Mouse (Mus musculus) retina, postnatal 1 day (tissue): ENCODE measurements around the gene Tespa1.
"Not testable (repeated sequence)": the region's sequence is repeated elsewhere in the genome, so short reads cannot be mapped to it uniquely, and the experiment has no call there.

Experiments
- DNase-seq: peaks from one replicate; pipeline ENCODE4 v3.0.0-alpha.2; 2012

Tespa1 gene

GRCm38 (mm10) chr10:130322637-130323036 is at the start of gene Tespa1:
Gene Tespa1, plus strand, starts transcription at chr10:130322870.
- no peak for DNase-seq

DNA sequence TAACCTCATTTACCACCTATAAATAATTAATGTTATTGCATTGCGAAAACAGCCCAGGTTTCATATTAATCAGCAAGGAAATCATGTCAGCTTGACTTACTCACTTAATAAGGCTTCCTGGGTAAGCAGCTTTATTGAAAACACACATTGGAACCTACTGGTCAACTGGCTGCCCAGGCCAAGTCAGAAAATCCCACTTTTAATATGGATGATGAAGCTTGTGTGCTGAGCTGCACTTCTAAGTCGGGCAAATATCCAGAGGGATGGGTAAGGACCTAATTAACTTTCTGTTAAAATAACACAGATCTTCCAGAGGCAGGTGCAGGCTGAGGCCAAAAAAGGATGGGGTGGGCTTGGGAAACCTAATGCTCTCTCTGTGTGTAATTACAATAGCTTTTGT is 46.9 kb upstream of the Tespa1 start:
- DNase-seq = peak; percentile 73

GRCm38 (mm10) chr10:130276496-130276895 is 46.2 kb upstream of the Tespa1 start:
- no peak for DNase-seq

- peak; percentile 84 for DNase-seq
Measured at GRCm38 (mm10) chr10:130280066-130280465, 42.6 kb upstream of the Tespa1 start, which contains the start of gene Neurod4. Gene Neurod4, minus strand, starts transcription at chr10:130280240.

- DNase-seq = peak; percentile 86
Measured at GRCm38 (mm10) chr10:130281982-130282449, 40.7 kb upstream of the Tespa1 start.

DNA sequence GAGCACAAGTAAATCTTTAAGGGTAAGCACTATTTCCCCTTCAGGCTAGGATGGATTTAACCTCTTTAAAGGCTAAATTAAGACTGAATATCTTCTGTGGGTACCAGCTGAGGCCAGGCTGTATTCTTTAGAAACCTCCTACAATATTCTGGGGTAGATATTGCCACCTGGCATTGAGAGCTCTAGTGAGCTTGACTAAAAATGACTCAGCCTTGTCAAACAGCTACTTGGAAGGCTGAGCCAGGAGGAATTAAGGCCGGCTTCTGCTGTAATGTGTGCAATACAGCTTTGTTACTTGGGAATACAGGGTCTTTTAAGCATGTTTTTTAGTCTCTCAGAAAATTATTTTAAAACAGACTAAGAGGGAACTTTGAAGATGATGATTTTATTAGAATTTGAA is 35.5 kb upstream of the Tespa1 start:
- no peak for DNase-seq

GRCm38 (mm10) chr10:130288007-130288406 is 34.7 kb upstream of the Tespa1 start:
- peak; percentile 57 for DNase-seq

- no peak for DNase-seq
Measured at GRCm38 (mm10) chr10:130293741-130294408, 28.8 kb upstream of the Tespa1 start.

GRCm38 (mm10) chr10:130298748-130299147 is 23.9 kb upstream of the Tespa1 start:
- peak; percentile 41 for DNase-seq

GRCm38 (mm10) chr10:130304138-130304537 is 18.5 kb upstream of the Tespa1 start:
- not testable (repeated sequence) for DNase-seq

- DNase-seq = no peak
Measured at GRCm38 (mm10) chr10:130311534-130312227, 11.0 kb upstream of the Tespa1 start.

DNA sequence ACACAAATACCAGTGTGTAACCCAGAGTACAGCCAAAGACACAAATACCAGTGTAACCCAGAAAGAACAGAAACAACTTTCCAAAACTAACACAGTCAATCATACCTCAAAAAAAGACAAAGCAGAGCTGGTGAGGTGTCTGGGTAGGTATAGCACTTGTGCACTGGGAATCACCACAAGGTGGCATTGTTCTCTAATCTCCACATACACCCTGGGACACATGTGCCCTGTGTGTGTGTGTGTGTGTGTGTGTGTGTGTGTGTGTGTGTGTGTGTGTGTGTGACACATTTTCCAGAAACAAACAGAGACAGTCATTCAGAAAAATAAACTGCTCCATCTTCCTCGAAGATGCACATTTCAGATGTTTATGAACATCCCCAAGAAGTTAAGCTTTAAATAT is 9.1 kb upstream of the Tespa1 start:
- peak; percentile 41 for DNase-seq

GRCm38 (mm10) chr10:130314110-130314829 is 8.4 kb upstream of the Tespa1 start:
- DNase-seq = peak; percentile 73

GRCm38 (mm10) chr10:130315846-130316245 is 6.8 kb upstream of the Tespa1 start:
- DNase-seq = no peak

GRCm38 (mm10) chr10:130318720-130319119 is 4.0 kb upstream of the Tespa1 start:
- no peak for DNase-seq

- no peak for DNase-seq
Measured at GRCm38 (mm10) chr10:130320715-130321114, 2.0 kb upstream of the Tespa1 start.

DNA sequence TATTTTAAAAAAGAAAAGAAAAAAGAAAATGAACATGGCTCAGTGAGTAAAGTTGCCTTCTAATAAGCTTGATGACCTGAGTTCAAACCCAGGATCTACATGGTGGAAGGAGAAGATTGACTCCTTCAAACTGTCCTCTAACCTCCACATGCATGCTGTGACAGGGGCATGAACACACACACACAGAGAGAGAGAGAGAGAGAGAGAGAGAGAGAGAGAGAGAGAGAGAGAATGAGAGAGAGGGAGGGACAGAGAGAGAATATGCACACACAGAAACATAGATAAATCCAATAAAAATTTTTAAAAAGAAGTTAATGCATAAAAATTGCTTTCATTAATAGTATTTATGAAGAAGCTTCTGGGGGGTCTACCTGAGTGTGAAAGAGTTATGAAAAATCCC is 608 bp upstream of the Tespa1 start:
- DNase-seq = no peak

- DNase-seq = no peak
Measured at GRCm38 (mm10) chr10:130324243-130324642, 1.6 kb downstream of the Tespa1 start.

DNA sequence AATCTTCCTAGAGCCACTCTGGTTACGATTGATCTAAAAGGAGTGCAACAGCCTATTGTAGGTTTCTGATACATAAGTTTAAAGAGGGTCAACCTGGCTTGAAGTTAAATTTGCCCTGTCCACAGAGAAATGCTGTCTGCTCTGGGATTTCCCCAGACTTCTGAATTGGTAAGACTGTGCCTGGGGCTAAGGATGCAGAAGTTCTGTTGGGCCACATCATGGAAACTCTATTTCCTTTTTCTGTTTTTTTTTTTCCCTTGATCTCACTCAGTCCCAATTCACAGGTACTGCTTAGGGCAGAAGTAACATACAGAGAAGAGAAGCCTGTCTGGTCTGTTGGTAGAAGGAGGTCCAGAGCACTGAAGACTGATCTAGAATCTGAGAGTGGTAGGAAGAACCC is 8.0 kb downstream of the Tespa1 start:
- no peak for DNase-seq

- DNase-seq = no peak
Measured at GRCm38 (mm10) chr10:130336385-130336784, 13.7 kb downstream of the Tespa1 start.

GRCm38 (mm10) chr10:130337581-130337980 is 14.9 kb downstream of the Tespa1 start:
- no peak for DNase-seq

- DNase-seq = not testable (repeated sequence)
Measured at GRCm38 (mm10) chr10:130340050-130340449, 17.4 kb downstream of the Tespa1 start.

DNA sequence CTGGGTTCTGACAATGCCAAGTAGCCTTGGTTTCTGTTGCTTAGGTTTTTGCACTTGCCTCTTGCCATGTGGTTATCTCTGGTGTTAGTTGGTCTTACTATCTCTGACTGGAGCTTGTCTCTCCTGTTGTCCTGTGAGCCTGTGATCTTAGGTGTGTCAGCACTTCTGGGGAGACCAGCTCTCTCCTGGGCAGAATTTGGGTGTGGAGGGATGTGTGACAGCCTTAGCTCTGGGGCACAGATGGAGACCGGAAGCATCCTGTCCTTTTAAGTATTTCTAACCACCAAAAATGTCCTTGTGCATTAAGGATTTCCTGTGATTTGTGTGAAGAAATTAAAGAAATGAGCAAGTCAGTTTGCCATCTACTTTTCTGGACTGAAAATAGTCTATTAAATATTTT is 21.4 kb downstream of the Tespa1 start:
- DNase-seq = no peak
